Mouse (Mus musculus): Measurements from ENCODE around the gene Cpeb3. TPM values are rescaled to one million over a fixed set of nuclear protein-coding genes. Genes with fewer than 3 reads are reported as not detected.

Gene Cpeb3
- polyA plus RNA-seq, 1 experiment = 3.7 TPM

GRCm38 (mm10) chr19:37095666-37096330 lies 112.6 kb downstream of the Cpeb3 start:
- Histone ChIP-seq H3K27me3 (ENCODE audit: control insufficient read depth, insufficient read depth, low read length, poor library complexity, severe bottlenecking) (no peaks in the 10 kb centered on the region), H3K9ac (ENCODE audit: low read depth, poor library complexity, severe bottlenecking) (no peak overlapping the region), H3K4me3 (ENCODE audit: low read depth, low read length) (no peak overlapping the region), H3K36me3 (ENCODE audit: control insufficient read depth, insufficient read depth, low read length, poor library complexity, severe bottlenecking) (no peaks in the 10 kb centered on the region), H3K4me1 (ENCODE audit: control insufficient read depth, insufficient read depth, low read length) (no peaks in the 10 kb centered on the region), H3K9me3 (replicated peaks; ENCODE audit: control insufficient read depth, insufficient read depth, low read length, poor library complexity, severe bottlenecking) (no peaks in the 10 kb centered on the region), H3K27ac (ENCODE audit: insufficient read depth, low read length) (no peak overlapping the region)
- no peak for TF ChIP-seq EP300 (IDR thresholded peaks at IDR 0.05; ENCODE audit: insufficient read depth, low read depth, low read length)
- TF ChIP-seq POLR2A (IDR thresholded peaks at IDR 0.05; ENCODE audit: insufficient read depth, low read length) = no peak
- TF ChIP-seq CTCF (IDR thresholded peaks at IDR 0.05; ENCODE audit: low read depth, low read length) = peak; percentile 45

GRCm38 (mm10) chr19:37093181-37093580 lies 115.2 kb downstream of the Cpeb3 start:
- no peaks in the 10 kb centered on the region for H3K36me3 ChIP-seq (ENCODE audit: control insufficient read depth, insufficient read depth, low read length, poor library complexity, severe bottlenecking)
- no peak overlapping the region for H3K27ac ChIP-seq (ENCODE audit: insufficient read depth, low read length)
- TF ChIP-seq POLR2A (IDR thresholded peaks at IDR 0.05; ENCODE audit: insufficient read depth, low read length) (no peak), EP300 (IDR thresholded peaks at IDR 0.05; ENCODE audit: insufficient read depth, low read depth, low read length) (no peak), CTCF (IDR thresholded peaks at IDR 0.05; ENCODE audit: low read depth, low read length) (no peak)
- H3K9me3 ChIP-seq (replicated peaks; ENCODE audit: control insufficient read depth, insufficient read depth, low read length, poor library complexity, severe bottlenecking) = no peaks in the 10 kb centered on the region
- H3K9ac ChIP-seq (ENCODE audit: low read depth, poor library complexity, severe bottlenecking) = no peak overlapping the region
- H3K4me1 ChIP-seq (ENCODE audit: control insufficient read depth, insufficient read depth, low read length) = peaks cover 1% of the 10 kb centered on the region
- no peaks in the 10 kb centered on the region for H3K27me3 ChIP-seq (ENCODE audit: control insufficient read depth, insufficient read depth, low read length, poor library complexity, severe bottlenecking)
- H3K4me3 ChIP-seq (ENCODE audit: low read depth, low read length) = no peak overlapping the region

- Histone ChIP-seq H3K36me3 (ENCODE audit: control insufficient read depth, insufficient read depth, low read length, poor library complexity, severe bottlenecking) (no peaks in the 10 kb centered on the region), H3K4me1 (ENCODE audit: control insufficient read depth, insufficient read depth, low read length) (peaks cover 1% of the 10 kb centered on the region), H3K27me3 (ENCODE audit: control insufficient read depth, insufficient read depth, low read length, poor library complexity, severe bottlenecking) (no peaks in the 10 kb centered on the region), H3K27ac (ENCODE audit: insufficient read depth, low read length) (no peak overlapping the region; the same call in 1 of the 2 replicates), H3K9ac (ENCODE audit: low read depth, poor library complexity, severe bottlenecking) (no peak overlapping the region), H3K4me3 (ENCODE audit: low read depth, low read length) (no peak overlapping the region), H3K9me3 (replicated peaks; ENCODE audit: control insufficient read depth, insufficient read depth, low read length, poor library complexity, severe bottlenecking) (no peaks in the 10 kb centered on the region)
- TF ChIP-seq POLR2A (IDR thresholded peaks at IDR 0.05; ENCODE audit: insufficient read depth, low read length) (no peak), CTCF (IDR thresholded peaks at IDR 0.05; ENCODE audit: low read depth, low read length) (no peak), EP300 (IDR thresholded peaks at IDR 0.05; ENCODE audit: insufficient read depth, low read depth, low read length) (no peak)
Measured at GRCm38 (mm10) chr19:37090146-37091061, 118.0 kb downstream of the Cpeb3 start.

GRCm38 (mm10) chr19:37088043-37088748 lies 120.2 kb downstream of the Cpeb3 start:
- H3K4me3 ChIP-seq (ENCODE audit: low read depth, low read length) = no peak overlapping the region
- no peaks in the 10 kb centered on the region for H3K27me3 ChIP-seq (ENCODE audit: control insufficient read depth, insufficient read depth, low read length, poor library complexity, severe bottlenecking)
- no peak overlapping the region for H3K27ac ChIP-seq (ENCODE audit: insufficient read depth, low read length)
- H3K9ac ChIP-seq (ENCODE audit: low read depth, poor library complexity, severe bottlenecking) = no peak overlapping the region
- peaks cover 1% of the 10 kb centered on the region for H3K4me1 ChIP-seq (ENCODE audit: control insufficient read depth, insufficient read depth, low read length)
- no peaks in the 10 kb centered on the region for H3K9me3 ChIP-seq (replicated peaks; ENCODE audit: control insufficient read depth, insufficient read depth, low read length, poor library complexity, severe bottlenecking)
- H3K36me3 ChIP-seq (ENCODE audit: control insufficient read depth, insufficient read depth, low read length, poor library complexity, severe bottlenecking) = no peaks in the 10 kb centered on the region
- TF ChIP-seq EP300 (IDR thresholded peaks at IDR 0.05; ENCODE audit: insufficient read depth, low read depth, low read length) (no peak), POLR2A (IDR thresholded peaks at IDR 0.05; ENCODE audit: insufficient read depth, low read length) (no peak), CTCF (IDR thresholded peaks at IDR 0.05; ENCODE audit: low read depth, low read length) (no peak)

DNA sequence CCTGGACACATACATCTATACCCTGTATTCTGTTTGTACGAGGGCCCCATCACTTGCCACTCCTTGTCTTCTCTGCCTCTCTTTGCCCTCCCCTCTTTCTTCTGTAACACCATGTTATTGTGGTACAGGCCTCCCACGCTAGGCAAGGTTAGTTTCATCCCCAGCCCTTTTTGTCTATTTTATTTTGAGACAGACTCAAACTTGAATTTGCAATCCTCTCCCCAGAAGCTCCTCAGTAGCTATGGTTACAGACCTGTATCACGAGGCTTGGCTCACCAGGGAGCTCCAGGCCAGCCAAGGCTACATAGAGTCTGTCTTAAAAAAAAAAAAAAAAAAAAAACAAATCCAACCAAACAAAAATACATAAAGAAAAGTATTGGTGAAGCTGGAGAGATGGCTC lies 123.9 kb downstream of the Cpeb3 start:
- Histone ChIP-seq H3K27me3 (ENCODE audit: control insufficient read depth, insufficient read depth, low read length, poor library complexity, severe bottlenecking) (no peaks in the 10 kb centered on the region), H3K36me3 (ENCODE audit: control insufficient read depth, insufficient read depth, low read length, poor library complexity, severe bottlenecking) (no peaks in the 10 kb centered on the region), H3K9ac (ENCODE audit: low read depth, poor library complexity, severe bottlenecking) (no peak overlapping the region), H3K27ac (ENCODE audit: insufficient read depth, low read length) (no peak overlapping the region; the same call in 1 of the 2 replicates), H3K4me1 (ENCODE audit: control insufficient read depth, insufficient read depth, low read length) (no peaks in the 10 kb centered on the region), H3K4me3 (ENCODE audit: low read depth, low read length) (no peak overlapping the region), H3K9me3 (replicated peaks; ENCODE audit: control insufficient read depth, insufficient read depth, low read length, poor library complexity, severe bottlenecking) (no peaks in the 10 kb centered on the region)
- TF ChIP-seq CTCF (IDR thresholded peaks at IDR 0.05; ENCODE audit: low read depth, low read length) (no peak), POLR2A (IDR thresholded peaks at IDR 0.05; ENCODE audit: insufficient read depth, low read length) (no peak), EP300 (IDR thresholded peaks at IDR 0.05; ENCODE audit: insufficient read depth, low read depth, low read length) (no peak)
